Mouse (Mus musculus) limb, embryonic 13.5 days (tissue): ENCODE results near the gene Avl9. TPM values are rescaled to one million over a fixed set of nuclear protein-coding genes. Genes with fewer than 3 reads are reported as not detected.

Experiments used
- ATAC-seq: fragments of 200-750 bp; cut with Nextera tagmentation; 2 replicates; pipeline ENCODE4 v1.8.0; 2017; ENCODE audit warnings: low read depth, moderate number of reproducible peaks, moderate TSS enrichment; ENCODE audit not compliant: low FRiP score
- H3K27ac ChIP-seq: fragments of 300-500 bp; sonication (generic); 2 replicates; pipeline ENCODE4 v1.5.1; 2015; ENCODE audit warnings: inconsistent platforms, mild to moderate bottlenecking, moderate library complexity
- H3K27me3 ChIP-seq: fragments of 300-500 bp; sonication (generic); 2 replicates; pipeline ENCODE4 v1.6.1; 2015; ENCODE audit warnings: mild to moderate bottlenecking, inconsistent platforms
- H3K36me3 ChIP-seq: fragments of 300-500 bp; sonication (generic); 2 replicates; pipeline ENCODE4 v1.6.1; 2015; ENCODE audit warnings: inconsistent platforms, mild to moderate bottlenecking, moderate library complexity
- H3K4me1 ChIP-seq: fragments of 300-500 bp; sonication (generic); 2 replicates; pipeline ENCODE4 v1.6.1; 2015; ENCODE audit warnings: inconsistent platforms
- H3K4me2 ChIP-seq: fragments of 300-500 bp; sonication (generic); replicated peaks from 2 replicates; pipeline ENCODE4 v1.6.1; 2015; ENCODE audit warnings: inconsistent platforms, mild to moderate bottlenecking, moderate library complexity
- H3K4me3 ChIP-seq: fragments of 300-500 bp; sonication (generic); 2 replicates; pipeline ENCODE4 v1.5.1; 2015; ENCODE audit warnings: moderate library complexity, mild to moderate bottlenecking, inconsistent platforms
- H3K9ac ChIP-seq: fragments of 300-500 bp; sonication (generic); 2 replicates; pipeline ENCODE4 v1.6.1; 2015; ENCODE audit warnings: mild to moderate bottlenecking, inconsistent platforms
- H3K9me3 ChIP-seq: fragments of 300-500 bp; sonication (generic); 2 replicates; pipeline ENCODE4 v1.6.1; 2016; ENCODE audit warnings: inconsistent platforms
- WGBS: fragments of 180-500 bp; shearing (Covaris S2); methylation state at CpG from one replicate; pipeline ENCODE4 v1.1.7; 2015; 5-methylcytosine and 5-hydroxymethylcytosine counted together
- polyA plus RNA-seq: library from polyadenylated mRNA; unstranded; fragments of >200 nt; fragmentation: Nextera tagmentation; extraction: Ambion mirVana; gene quantifications from 2 replicates; pipeline ENCODE4 v1.2.1, GENCODE M21; 2015

Gene Avl9
- polyA plus RNA-seq: 11.6 and 13.7 TPM in 2 replicates

- peak; percentile 98 for ATAC-seq
- under 1% methylated on average over 63 of the region's 64 CpGs for WGBS
Measured at GRCm38 (mm10) chr6:56714574-56715269, at the start of gene Avl9. TSS of gene Avl9 (plus strand) at chr6:56714899.

GRCm38 (mm10) chr6:56688238-56688637 lies 26.5 kb upstream of the Avl9 start:
- Histone ChIP-seq H3K9ac (no peak overlapping the region), H3K27ac (no peak overlapping the region), H3K4me1 (peaks cover 7% of the 10 kb centered on the region; the same call in 1 of the 2 replicates), H3K36me3 (no peaks in the 10 kb centered on the region), H3K4me3 (no peak overlapping the region), H3K4me2 (no peak overlapping the region), H3K27me3 (no peaks in the 10 kb centered on the region), H3K9me3 (no peaks in the 10 kb centered on the region)
- no peak for ATAC-seq
- 94% methylated on average over 3 of the region's 3 CpGs for WGBS

More at GRCm38 (mm10) chr6:56714574-56715269, at the start of gene Avl9:
- no peaks in the 10 kb centered on the region for H3K27me3 ChIP-seq
- peak within 1 kb of the TSS; percentile 72 for H3K4me3 ChIP-seq
- no peaks in the 10 kb centered on the region for H3K36me3 ChIP-seq
- peaks cover 9% of the 10 kb centered on the region for H3K4me1 ChIP-seq
- H3K27ac ChIP-seq: peak within 1 kb of the TSS; percentile 94
- H3K9ac ChIP-seq: peak within 1 kb of the TSS; percentile 80
- H3K9me3 ChIP-seq: no peaks in the 10 kb centered on the region
- peak within 1 kb of the TSS; percentile 73 for H3K4me2 ChIP-seq

GRCm38 (mm10) chr6:56691205-56691604 lies 23.5 kb upstream of the Avl9 start:
- Histone ChIP-seq H3K36me3 (no peaks in the 10 kb centered on the region), H3K4me3 (no peak overlapping the region), H3K27me3 (no peaks in the 10 kb centered on the region), H3K9me3 (no peaks in the 10 kb centered on the region), H3K27ac (no peak overlapping the region), H3K9ac (no peak overlapping the region), H3K4me2 (no peak overlapping the region), H3K4me1 (peaks cover 7% of the 10 kb centered on the region; the same call in 1 of the 2 replicates)
- peak; percentile 71 for ATAC-seq
- 8% methylated on average over 2 of the region's 2 CpGs for WGBS

GRCm38 (mm10) chr6:56692445-56692844 lies 22.3 kb upstream of the Avl9 start:
- Histone ChIP-seq H3K27me3 (no peaks in the 10 kb centered on the region), H3K4me3 (no peak overlapping the region), H3K4me2 (no peak overlapping the region), H3K9ac (no peak overlapping the region), H3K27ac (no peak overlapping the region), H3K4me1 (peaks cover 7% of the 10 kb centered on the region; the same call in 1 of the 2 replicates), H3K36me3 (no peaks in the 10 kb centered on the region), H3K9me3 (no peaks in the 10 kb centered on the region)
- no peak for ATAC-seq
- WGBS: 71% methylated on average over 4 of the region's 4 CpGs

- WGBS: under 1% methylated on average over 46 of the region's 46 CpGs
- Histone ChIP-seq H3K4me2 (peak within 1 kb of the TSS; percentile 88), H3K9me3 (0 out of 2 replicates have a peak, but pooled peaks cover 4% of the 10 kb centered on the region), H3K27ac (peak within 1 kb of the TSS; percentile 22; the same call in 1 of the 2 replicates), H3K4me1 (0 out of 2 replicates have a peak, but pooled peaks cover 6% of the 10 kb centered on the region), H3K9ac (peak within 1 kb of the TSS; percentile 77), H3K27me3 (no peaks in the 10 kb centered on the region), H3K36me3 (peaks cover 4% of the 10 kb centered on the region), H3K4me3 (peak within 1 kb of the TSS; percentile 80)
- peak; percentile 92 for ATAC-seq
Measured at GRCm38 (mm10) chr6:56703931-56704900, 10.5 kb upstream of the Avl9 start, which contains the start of gene Lsm5. TSS of gene Lsm5 (minus strand) at chr6:56704710.

GRCm38 (mm10) chr6:56714186-56714573 lies 519 bp upstream of the Avl9 start:
- Histone ChIP-seq H3K4me2 (peak overlapping the region; percentile 73), H3K9ac (no peak overlapping the region), H3K27ac (peak overlapping the region; percentile 94; the same call in 1 of the 2 replicates), H3K4me1 (peaks cover 9% of the 10 kb centered on the region), H3K36me3 (no peaks in the 10 kb centered on the region), H3K4me3 (peak overlapping the region; percentile 72), H3K9me3 (no peaks in the 10 kb centered on the region), H3K27me3 (no peaks in the 10 kb centered on the region)
- WGBS: 54% methylated on average over 7 of the region's 7 CpGs
- ATAC-seq: no peak

GRCm38 (mm10) chr6:56715270-56715666 lies 569 bp downstream of the Avl9 start:
- Histone ChIP-seq H3K9ac (peak overlapping the region; percentile 80), H3K36me3 (no peaks in the 10 kb centered on the region), H3K4me3 (peak overlapping the region; percentile 72), H3K4me1 (peaks cover 9% of the 10 kb centered on the region), H3K27ac (peak overlapping the region; percentile 94), H3K27me3 (no peaks in the 10 kb centered on the region), H3K4me2 (peak overlapping the region; percentile 73), H3K9me3 (no peaks in the 10 kb centered on the region)
- under 1% methylated on average over 25 of the region's 25 CpGs for WGBS
- ATAC-seq: peak; percentile 14; the same call in 1 of the 2 replicates

GRCm38 (mm10) chr6:56719071-56719470 lies 4.4 kb downstream of the Avl9 start:
- H3K4me1 ChIP-seq: peaks cover 14% of the 10 kb centered on the region
- H3K4me3 ChIP-seq: no peak overlapping the region
- ATAC-seq: no peak
- H3K27me3 ChIP-seq: no peaks in the 10 kb centered on the region
- peaks cover 9% of the 10 kb centered on the region for H3K36me3 ChIP-seq
- no peak overlapping the region for H3K4me2 ChIP-seq
- H3K9ac ChIP-seq: no peak overlapping the region
- no peak overlapping the region for H3K27ac ChIP-seq
- 85% methylated on average over 1 of the region's 1 CpGs for WGBS
- H3K9me3 ChIP-seq: no peaks in the 10 kb centered on the region

- 46% methylated on average over 3 of the region's 3 CpGs for WGBS
- Histone ChIP-seq H3K4me3 (no peak overlapping the region), H3K9me3 (no peaks in the 10 kb centered on the region), H3K4me1 (peaks cover 12% of the 10 kb centered on the region), H3K27me3 (no peaks in the 10 kb centered on the region), H3K4me2 (no peak overlapping the region), H3K27ac (no peak overlapping the region), H3K9ac (no peak overlapping the region), H3K36me3 (peaks cover 18% of the 10 kb centered on the region)
- ATAC-seq: no peak
Measured at GRCm38 (mm10) chr6:56720877-56721276, 6.2 kb downstream of the Avl9 start.

- Histone ChIP-seq H3K27me3 (no peaks in the 10 kb centered on the region), H3K9me3 (no peaks in the 10 kb centered on the region), H3K4me1 (no peaks in the 10 kb centered on the region), H3K4me2 (no peak overlapping the region), H3K36me3 (peaks cover 67% of the 10 kb centered on the region), H3K27ac (no peak overlapping the region), H3K9ac (no peak overlapping the region), H3K4me3 (no peak overlapping the region)
- 77% methylated on average over 2 of the region's 2 CpGs for WGBS
- ATAC-seq: no peak
Measured at GRCm38 (mm10) chr6:56732545-56732944, 17.8 kb downstream of the Avl9 start.

GRCm38 (mm10) chr6:56745950-56746543 lies 31.3 kb downstream of the Avl9 start:
- Histone ChIP-seq H3K4me1 (no peaks in the 10 kb centered on the region), H3K27ac (no peak overlapping the region), H3K36me3 (peaks cover 32% of the 10 kb centered on the region), H3K27me3 (no peaks in the 10 kb centered on the region), H3K9ac (no peak overlapping the region), H3K4me2 (no peak overlapping the region), H3K4me3 (no peak overlapping the region), H3K9me3 (no peaks in the 10 kb centered on the region)
- WGBS: 74% methylated on average over 5 of the region's 5 CpGs
- no peak for ATAC-seq
